Mouse (Mus musculus) lung, embryonic 15.5 days (tissue): Measurements from ENCODE around the gene Tdp2. TPM values are rescaled to one million over a fixed set of nuclear protein-coding genes. Genes with fewer than 3 reads are reported as not detected.

ENCODE experiments used
- polyA plus RNA-seq: library from polyadenylated mRNA; unstranded; fragments of >200 nt; fragmentation: Nextera tagmentation; extraction: Ambion mirVana; gene quantifications from 2 replicates; pipeline ENCODE4 v1.2.1, GENCODE M21; 2015

Tdp2 gene
- polyA plus RNA-seq, 1 experiment from 2014 or later: 57.6 TPM

Other genes starting within 250 kb of the Tdp2 start
- 5.1 and 5.4 TPM in 2 replicates for gene Ripor2, start 249.5 kb upstream of the Tdp2 start, polyA plus RNA-seq
- gene Armh2, start 90.4 kb upstream of the Tdp2 start, polyA plus RNA-seq: not detected in 2 replicates
- gene Gmnn, start 69.8 kb upstream of the Tdp2 start, polyA plus RNA-seq: 114 and 123 TPM in 2 replicates
- gene BC005537, start 30.0 kb upstream of the Tdp2 start, polyA plus RNA-seq: 16.8 and 19.0 TPM in 2 replicates
- 65.4 and 68.6 TPM in 2 replicates for gene Acot13, start 139 bp upstream of the Tdp2 start, polyA plus RNA-seq
- 0.13 and 0.25 TPM in 2 replicates for gene D130043K22Rik, start 13.5 kb downstream of the Tdp2 start, polyA plus RNA-seq
- 9.1 and 9.8 TPM in 2 replicates for gene Aldh5a1, start 106.0 kb downstream of the Tdp2 start, polyA plus RNA-seq
- 1.6 and 1.9 TPM in 2 replicates for gene Gpld1, start 111.5 kb downstream of the Tdp2 start, polyA plus RNA-seq
- gene Mrs2, start 188.7 kb downstream of the Tdp2 start, polyA plus RNA-seq: 13.5 and 16.8 TPM in 2 replicates
- gene Dcdc2a, start 224.3 kb downstream of the Tdp2 start, polyA plus RNA-seq: 0.62 and 0.87 TPM in 2 replicates